In the genomic region with DNA sequence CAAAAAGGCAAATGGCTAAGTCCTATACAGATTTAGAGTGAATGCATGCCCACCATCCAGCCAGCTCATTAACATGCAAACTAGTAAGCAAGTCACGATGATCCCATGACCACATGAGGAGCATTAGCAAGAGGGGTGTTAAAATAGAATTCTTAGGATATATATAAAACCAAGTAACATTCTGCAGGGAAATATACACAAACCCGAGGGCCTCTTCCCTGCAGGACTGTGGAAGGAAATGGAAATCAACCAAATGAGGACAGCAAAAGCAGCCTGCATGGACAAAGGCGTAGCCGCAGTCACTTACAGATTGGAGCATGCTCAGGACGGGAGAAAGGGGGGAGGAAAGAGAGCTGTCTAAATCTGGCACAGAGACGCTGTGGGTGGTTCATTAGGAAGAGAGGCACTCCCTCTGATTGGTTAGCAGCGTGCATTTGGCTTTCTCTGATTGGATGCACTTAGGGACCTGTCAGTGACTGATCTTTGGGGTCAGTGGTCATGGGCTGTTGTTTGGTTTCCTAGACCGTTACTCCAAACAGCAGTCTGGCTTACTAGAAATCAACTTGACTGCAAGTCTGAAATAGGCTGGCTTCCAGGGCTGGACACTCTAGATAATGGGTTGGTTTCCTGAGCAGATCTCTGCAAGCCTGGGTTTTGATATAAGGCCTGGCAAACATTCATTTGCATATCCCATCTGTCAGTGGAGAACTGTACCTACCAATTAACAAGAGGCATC, we compare ENCODE assay signal across 8 mouse cellular contexts.
A peak's percentile ranks its signal among the peaks of the same experiment; 100 is the strongest.
DNase-seq lines count a peak whose midpoint lies in the region; ATAC-seq lines count a peak whose summit lies in the region.

No protein-coding gene starts in this region.

- H3K4me3 ChIP-seq in hindbrain, embryonic 12.5 days, result no peak overlapping the region
- no peak overlapping the region for H3K4me3 ChIP-seq in midbrain, embryonic 10.5 days

- peak overlapping the region; percentile 30 for H3K27ac ChIP-seq in hindbrain, embryonic 12.5 days
- H3K27ac ChIP-seq in midbrain, embryonic 10.5 days (replicated peaks), result peak overlapping the region; percentile 58

- H3K9me3 ChIP-seq in hindbrain, embryonic 12.5 days (replicated peaks), result no peaks in the 10 kb centered on the region
- no peaks in the 10 kb centered on the region for H3K9me3 ChIP-seq in midbrain, embryonic 10.5 days (replicated peaks)

- H3K27me3 ChIP-seq in hindbrain, embryonic 12.5 days, result no peaks in the 10 kb centered on the region
- no peaks in the 10 kb centered on the region for H3K27me3 ChIP-seq in midbrain, embryonic 10.5 days (ENCODE audit: low read depth, poor library complexity, severe bottlenecking)

- no peak overlapping the region for H3K9ac ChIP-seq in hindbrain, embryonic 12.5 days

- H3K4me2 ChIP-seq in hindbrain, embryonic 12.5 days (replicated peaks), result 0 out of 2 replicates have a peak overlapping the region, but pooled peaks have one; percentile 13

- no peaks in the 10 kb centered on the region for H3K36me3 ChIP-seq in hindbrain, embryonic 12.5 days
- H3K36me3 ChIP-seq in midbrain, embryonic 10.5 days, result no peaks in the 10 kb centered on the region

- DNase-seq in right cerebral cortex, adult 2 months (ENCODE audit: low spot score in 2 of 2), result peak; percentile 27 to 34
- DNase-seq in right cerebral cortex, postnatal 25 days, result no peak
- DNase-seq in frontal cortex, adult 2 months (ENCODE audit: extremely low spot score in 1 of 2, low spot score in 1 of 2), result peak; percentile 26 to 31
- DNase-seq in left cerebral cortex, postnatal 14 days (ENCODE audit: low spot score in 2 of 2), result peak; percentile 29 to 46
- DNase-seq in midbrain, embryonic 10.5 days (ENCODE audit: low spot score), result peak; percentile 45
- no peak for DNase-seq in thymus, postnatal 36 days

- H3K4me1 ChIP-seq in hindbrain, embryonic 12.5 days, result 0 out of 2 replicates have a peak, but pooled peaks cover 2% of the 10 kb centered on the region
- peaks cover 17% of the 10 kb centered on the region for H3K4me1 ChIP-seq in midbrain, embryonic 10.5 days

- peak; percentile 92 for ATAC-seq in hindbrain, embryonic 12.5 days (ENCODE audit: low FRiP score)
- ATAC-seq in inflammation-experienced regulatory T-cells, adult 6 months, result no peak

- WGBS in hindbrain, embryonic 12.5 days, result 23% methylated on average over 8 of the region's 8 CpGs
- WGBS in midbrain, embryonic 10.5 days, result 48% methylated on average over 8 of the region's 8 CpGs

- intact Hi-C loops in left cerebral cortex, postnatal 14 days (cut with DNase I), result loop anchor here (10.0 kb wide), 1 partner anchor 394 kb away; a partner anchor contains a TSS

Comparison
In these comparisons a context has a peak if more than half of its experiments do, and no peak if none do; other contexts are left out.
1. DNase-seq: peak in right cerebral cortex, adult 2 months (2 of 2), frontal cortex, adult 2 months (2 of 2), left cerebral cortex, postnatal 14 days (2 of 2) and midbrain, embryonic 10.5 days (single experiment); none in right cerebral cortex, postnatal 25 days (single experiment) and thymus, postnatal 36 days (0 of 2).